Mouse (Mus musculus) forebrain, embryonic 14.5 days (tissue): ENCODE data around the gene Chmp2a. TPM values are rescaled to one million over a fixed set of nuclear protein-coding genes. Genes with fewer than 3 reads are reported as not detected.

Experiments
- polyA plus RNA-seq: library from polyadenylated mRNA; unstranded; fragments of >200 nt; fragmentation: Nextera tagmentation; extraction: Ambion mirVana; gene quantifications from 2 replicates; pipeline ENCODE4 v1.2.1, GENCODE M21; 2014

The Chmp2a gene
- polyA plus RNA-seq, 1 experiment from 2014 or later, result 215 TPM

Other genes with a start within 250 kb of the Chmp2a start
- gene Zscan18, start 231.2 kb downstream of the Chmp2a start, polyA plus RNA-seq, result 15.7 and 20.6 TPM in 2 replicates
- gene Zfp329, start 215.9 kb downstream of the Chmp2a start, polyA plus RNA-seq, result 16.1 and 23.6 TPM in 2 replicates
- 29.7 and 38.8 TPM in 2 replicates for gene Zfp110, start 200.0 kb downstream of the Chmp2a start, polyA plus RNA-seq
- 8.9 and 10.5 TPM in 2 replicates for gene Zfp128, start 153.6 kb downstream of the Chmp2a start, polyA plus RNA-seq
- gene Zscan22, start 137.0 kb downstream of the Chmp2a start, polyA plus RNA-seq, result 15.4 and 16.3 TPM in 2 replicates
- gene Rps5, start 112.5 kb downstream of the Chmp2a start, polyA plus RNA-seq, result 740 and 1,089 TPM in 2 replicates
- gene Rnf225, start 107.4 kb downstream of the Chmp2a start, polyA plus RNA-seq, result 0.48 and 0.57 TPM in 2 replicates
- gene Zfp324, start 69.0 kb downstream of the Chmp2a start, polyA plus RNA-seq, result 10.1 and 11.4 TPM in 2 replicates
- 4.5 and 4.9 TPM in 2 replicates for gene Zfp446, start 57.0 kb downstream of the Chmp2a start, polyA plus RNA-seq
- gene Slc27a5, start 36.6 kb downstream of the Chmp2a start, polyA plus RNA-seq, result 0.10 TPM in 1 of 2 replicates, not detected in the other
- gene Trim28, start 35.7 kb downstream of the Chmp2a start, polyA plus RNA-seq, result 266 and 317 TPM in 2 replicates
- gene Zbtb45, start 24.8 kb downstream of the Chmp2a start, polyA plus RNA-seq, result 34.7 and 41.1 TPM in 2 replicates
- 73.4 and 77.9 TPM in 2 replicates for gene Ube2m, start 3.5 kb upstream of the Chmp2a start, polyA plus RNA-seq
- gene Mzf1, start 20.0 kb upstream of the Chmp2a start, polyA plus RNA-seq, result 4.0 and 6.3 TPM in 2 replicates
- gene Vmn1r85, start 60.4 kb upstream of the Chmp2a start, polyA plus RNA-seq, result 0.04 and 0.06 TPM in 2 replicates
- not detected in 2 replicates for gene Vmn1r86, start 85.1 kb upstream of the Chmp2a start, polyA plus RNA-seq
- not detected in 2 replicates for gene Vmn1r87, start 105.3 kb upstream of the Chmp2a start, polyA plus RNA-seq
- gene Vmn1r88, start 124.8 kb upstream of the Chmp2a start, polyA plus RNA-seq, result not detected in 2 replicates
- gene Vmn1r89, start 178.2 kb upstream of the Chmp2a start, polyA plus RNA-seq, result not detected in 2 replicates
- gene Lig1, start 242.5 kb upstream of the Chmp2a start, polyA plus RNA-seq, result 54.9 and 62.0 TPM in 2 replicates
- gene Zswim9, start 243.9 kb upstream of the Chmp2a start, polyA plus RNA-seq, result 7.1 and 9.0 TPM in 2 replicates